ENCODE assay signal across 7 mouse cellular contexts in the genomic region with DNA sequence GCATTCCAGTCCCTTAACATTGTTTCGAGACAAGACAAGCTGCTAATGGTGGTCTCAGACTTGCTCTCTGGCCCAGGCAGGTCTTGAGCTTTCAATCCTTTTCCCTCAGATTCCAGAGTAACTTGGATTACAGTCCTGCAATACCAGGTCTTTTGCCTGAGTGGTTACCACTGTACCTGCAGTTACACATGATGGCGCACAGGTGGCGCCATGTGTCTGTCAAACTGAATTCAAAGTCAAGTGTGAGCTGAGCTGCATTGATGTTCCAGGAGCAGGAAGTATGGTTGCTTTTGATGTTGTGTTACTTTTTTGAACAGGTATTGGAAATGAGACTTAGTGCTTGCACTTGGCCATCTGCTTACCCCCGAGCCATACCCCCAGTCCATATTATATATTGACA.
A peak's percentile ranks its signal among the peaks of the same experiment; 100 is the strongest.
DNase-seq lines count a peak whose midpoint lies in the region; ATAC-seq and TF ChIP-seq lines count a peak whose summit lies in the region.

No protein-coding gene starts in this region.

- 35% methylated on average over 4 of the region's 4 CpGs for WGBS in forebrain, embryonic 11.5 days
- WGBS in lung, adult 2 months = 19% methylated on average over 4 of the region's 4 CpGs

- no peaks in the 10 kb centered on the region for H3K9me3 ChIP-seq in forebrain, embryonic 11.5 days (ENCODE audit: control insufficient read depth, low read length)

- H3K27ac ChIP-seq in forebrain, embryonic 11.5 days (ENCODE audit: low read depth, low read length) = no peak overlapping the region

- no peak overlapping the region for H3K9ac ChIP-seq in forebrain, embryonic 11.5 days (ENCODE audit: low read length)

- 0 out of 2 replicates have a peak, but pooled peaks cover 2% of the 10 kb centered on the region for H3K4me1 ChIP-seq in forebrain, embryonic 11.5 days (replicated peaks; ENCODE audit: control insufficient read depth, insufficient read depth, low read length)
- no peaks in the 10 kb centered on the region for H3K4me1 ChIP-seq in lung, adult 2 months (ENCODE audit: control insufficient read depth, insufficient read depth, low read length)

- no peak overlapping the region for H3K4me2 ChIP-seq in forebrain, embryonic 11.5 days (ENCODE audit: low read depth, low read length, severe bottlenecking)

- no peaks in the 10 kb centered on the region for H3K27me3 ChIP-seq in forebrain, embryonic 11.5 days (ENCODE audit: control insufficient read depth, insufficient read depth, low read length)
- no peaks in the 10 kb centered on the region for H3K27me3 ChIP-seq in splenic B cell, adult 2 months (ENCODE audit: control insufficient read depth, insufficient read depth, low read length, poor library complexity, severe bottlenecking)

- 0 out of 2 replicates have a peak, but pooled peaks have one; percentile 30 for ATAC-seq in forebrain, embryonic 11.5 days (replicated peaks; ENCODE audit: low FRiP score)

- TF ChIP-seq POLR2A in lung, adult 2 months (IDR thresholded peaks at IDR 0.05; ENCODE audit: borderline replicate concordance, extremely low read depth, low read depth, low read length) = no peak

- H3K36me3 ChIP-seq in forebrain, embryonic 11.5 days (ENCODE audit: control insufficient read depth, insufficient read depth, low read length) = no peaks in the 10 kb centered on the region
- H3K36me3 ChIP-seq in splenic B cell, adult 2 months (ENCODE audit: control insufficient read depth, insufficient read depth, low read length, poor library complexity, severe bottlenecking) = no peaks in the 10 kb centered on the region

- intact Hi-C loops in left cerebral cortex, postnatal 14 days (cut with DNase I) = loop anchor here (10.0 kb wide), 1 partner anchor 315 kb away; no protein-coding TSS in a partner anchor

- H3K4me3 ChIP-seq in forebrain, embryonic 11.5 days (ENCODE audit: low read depth, low read length) = no peak overlapping the region
- H3K4me3 ChIP-seq in lung, adult 2 months (replicated peaks; ENCODE audit: extremely low read depth, low read depth, low read length) = no peak overlapping the region

- TF ChIP-seq CTCF in lung, adult 2 months (IDR thresholded peaks at IDR 0.05; ENCODE audit: insufficient read depth, low read length) = peak; percentile 85

- DNase-seq in left cerebral cortex, postnatal 14 days (ENCODE audit: low spot score in 2 of 2) = peak; percentile 45 to 47
- DNase-seq in left cerebral cortex, adult 8-10 months (ENCODE audit: low spot score in 2 of 2) = no peak
- peak; percentile 33 for DNase-seq in MEL-GATA-1-ER (ENCODE audit: extremely low read depth, low read depth)
- peak; percentile 5 for DNase-seq in c-Kit-positive CD71-negative TER-119-negative erythroid progenitor cells, embryonic 14.5 days (ENCODE audit: low read depth)
- DNase-seq in forebrain, embryonic 11.5 days (ENCODE audit: low spot score) = peak; percentile 60
- peak; percentile 24 for DNase-seq in lung, adult 2 months
- peak; percentile 34 for DNase-seq in splenic B cell, adult 2 months (ENCODE audit: low read depth, low spot score)

Comparison
In these comparisons a context has a peak if more than half of its experiments do, and no peak if none do; other contexts are left out.
1. DNase-seq: peak in left cerebral cortex, postnatal 14 days (2 of 2), MEL-GATA-1-ER (single experiment), c-Kit-positive CD71-negative TER-119-negative erythroid progenitor cells, embryonic 14.5 days (single experiment), forebrain, embryonic 11.5 days (single experiment), lung, adult 2 months (single experiment) and splenic B cell, adult 2 months (single experiment); none in left cerebral cortex, adult 8-10 months (0 of 2).